Mouse (Mus musculus) bone marrow, adult 2 months (tissue): ENCODE data around the gene Stx1a. TPM values are rescaled to one million over a fixed set of nuclear protein-coding genes. Genes with fewer than 3 reads are reported as not detected.
A peak's percentile ranks its signal among the peaks of the same experiment; 100 is the strongest.

Source experiments
- H3K27ac ChIP-seq: fragments of 200-500 bp; 2 replicates; pipeline ENCODE4 v1.5.1; 2012; ENCODE audit warnings: low read depth, mild to moderate bottlenecking, control low read depth, inconsistent platforms, low read length; ENCODE audit not compliant: control insufficient read depth, poor library complexity, insufficient read depth
- H3K4me1 ChIP-seq: fragments of 200-500 bp; 2 replicates; pipeline ENCODE4 v1.6.1; 2011; ENCODE audit warnings: low read length; ENCODE audit not compliant: control insufficient read depth, insufficient read depth
- H3K4me3 ChIP-seq: fragments of 200-500 bp; replicated peaks from 2 replicates; pipeline ENCODE3; 2011; ENCODE audit warnings: mild to moderate bottlenecking, low read depth, low read length, control low read depth; ENCODE audit not compliant: control insufficient read depth
- CTCF ChIP-seq: fragments of 200-500 bp; IDR thresholded peaks from 2 replicates; pipeline ENCODE4 v1.5.1; 2011; ENCODE audit warnings: low read length, control low read depth; ENCODE audit not compliant: control insufficient read depth, insufficient read depth
- POLR2A ChIP-seq: fragments of 200-500 bp; IDR thresholded peaks from 2 replicates; pipeline ENCODE4 v1.6.1; 2011; ENCODE audit warnings: low read depth, mild to moderate bottlenecking, control low read depth, low read length, borderline replicate concordance; ENCODE audit not compliant: control insufficient read depth
- WGBS: fragments of 180-500 bp; shearing (Covaris S2); methylation state at CpG from one replicate; pipeline ENCODE4 v1.1.7; 2018; 5-methylcytosine and 5-hydroxymethylcytosine counted together
- polyA plus RNA-seq: library from polyadenylated mRNA; stranded (reverse); fragments of >200 nt; gene quantifications from 2 replicates; pipeline ENCODE4 v1.2.4, GENCODE M21; 2011; ENCODE audit warnings: low replicate concordance; ENCODE audit not compliant: missing spikeins, insufficient read depth, insufficient read length

Gene Stx1a
- polyA plus RNA-seq, 1 experiment: 2.9 TPM

GRCm38 (mm10) chr5:135001309-135001708 is 22.0 kb upstream of the Stx1a start:
- no peak overlapping the region for H3K27ac ChIP-seq
- H3K4me3 ChIP-seq: no peak overlapping the region
- peaks cover 3% of the 10 kb centered on the region for H3K4me1 ChIP-seq
- no peak for TF ChIP-seq POLR2A
- peak; percentile 20; the same call in 1 of the 2 replicates for TF ChIP-seq CTCF
- WGBS: 14% methylated on average over 14 of the region's 14 CpGs

DNA sequence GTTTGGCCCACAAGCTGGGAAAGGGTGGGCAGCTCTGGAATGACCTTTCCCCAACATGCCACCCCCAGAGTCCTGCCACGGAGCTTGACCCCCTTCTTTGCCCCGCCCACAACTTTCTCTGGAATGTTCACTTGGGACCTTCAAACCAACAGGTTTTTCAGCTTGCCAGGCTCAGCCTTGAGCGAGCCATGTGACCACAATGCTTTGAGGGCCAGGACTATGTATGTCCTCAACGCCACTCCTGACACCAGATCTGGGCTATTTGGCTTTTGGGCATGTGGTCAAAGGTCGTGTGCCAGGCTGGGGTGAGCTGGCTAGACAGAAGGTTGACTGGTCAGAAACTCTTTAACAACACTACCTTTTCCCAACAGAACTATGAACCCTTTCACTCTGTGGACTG is 21.1 kb upstream of the Stx1a start:
- Histone ChIP-seq H3K4me1 (peaks cover 3% of the 10 kb centered on the region), H3K27ac (no peak overlapping the region), H3K4me3 (no peak overlapping the region)
- 71% methylated on average over 5 of the region's 5 CpGs for WGBS
- TF ChIP-seq CTCF (no peak), POLR2A (no peak)

DNA sequence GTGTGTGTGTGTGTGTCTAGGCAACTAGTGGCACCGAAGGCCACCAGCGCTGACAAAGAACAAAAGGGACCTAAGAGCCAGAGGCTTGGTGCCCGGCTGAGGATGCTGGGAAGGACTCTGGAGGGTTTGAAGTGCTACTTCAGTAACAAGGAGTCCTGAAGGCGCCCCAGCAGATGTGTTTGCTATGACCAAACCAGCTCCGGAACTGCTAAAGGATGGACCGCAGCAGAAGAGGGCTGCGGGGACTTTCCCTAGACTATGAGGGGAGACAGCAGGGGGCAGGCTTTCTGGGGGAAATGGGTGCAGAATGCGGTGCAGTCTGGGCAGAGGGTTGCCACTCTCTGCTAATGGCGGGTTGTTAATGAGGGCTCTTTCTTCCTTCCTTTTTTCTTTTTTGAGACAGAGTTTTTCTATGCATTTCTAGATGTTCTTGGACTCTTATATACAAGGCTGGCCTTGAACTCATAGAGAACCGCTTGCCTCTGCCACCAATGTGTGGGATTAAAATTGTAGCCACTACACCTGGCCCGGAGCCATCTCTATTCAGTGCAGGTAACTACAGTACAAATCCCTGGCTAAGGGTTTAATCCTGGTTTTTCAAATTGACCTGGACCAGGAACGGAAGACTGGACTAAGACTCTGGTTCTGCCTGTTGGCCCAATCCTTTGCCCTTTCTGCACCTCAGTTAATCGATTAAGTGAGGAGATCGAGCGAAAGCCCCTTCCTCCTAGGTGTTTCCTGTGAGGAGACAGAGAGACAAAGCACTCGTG is 15.3 kb upstream of the Stx1a start:
- peaks cover 4% of the 10 kb centered on the region for H3K4me1 ChIP-seq
- no peak for TF ChIP-seq POLR2A
- TF ChIP-seq CTCF: no peak
- peak overlapping the region; percentile 95 for H3K27ac ChIP-seq
- H3K4me3 ChIP-seq: peak overlapping the region; percentile 63
- 21% methylated on average over 16 of the region's 16 CpGs for WGBS

DNA sequence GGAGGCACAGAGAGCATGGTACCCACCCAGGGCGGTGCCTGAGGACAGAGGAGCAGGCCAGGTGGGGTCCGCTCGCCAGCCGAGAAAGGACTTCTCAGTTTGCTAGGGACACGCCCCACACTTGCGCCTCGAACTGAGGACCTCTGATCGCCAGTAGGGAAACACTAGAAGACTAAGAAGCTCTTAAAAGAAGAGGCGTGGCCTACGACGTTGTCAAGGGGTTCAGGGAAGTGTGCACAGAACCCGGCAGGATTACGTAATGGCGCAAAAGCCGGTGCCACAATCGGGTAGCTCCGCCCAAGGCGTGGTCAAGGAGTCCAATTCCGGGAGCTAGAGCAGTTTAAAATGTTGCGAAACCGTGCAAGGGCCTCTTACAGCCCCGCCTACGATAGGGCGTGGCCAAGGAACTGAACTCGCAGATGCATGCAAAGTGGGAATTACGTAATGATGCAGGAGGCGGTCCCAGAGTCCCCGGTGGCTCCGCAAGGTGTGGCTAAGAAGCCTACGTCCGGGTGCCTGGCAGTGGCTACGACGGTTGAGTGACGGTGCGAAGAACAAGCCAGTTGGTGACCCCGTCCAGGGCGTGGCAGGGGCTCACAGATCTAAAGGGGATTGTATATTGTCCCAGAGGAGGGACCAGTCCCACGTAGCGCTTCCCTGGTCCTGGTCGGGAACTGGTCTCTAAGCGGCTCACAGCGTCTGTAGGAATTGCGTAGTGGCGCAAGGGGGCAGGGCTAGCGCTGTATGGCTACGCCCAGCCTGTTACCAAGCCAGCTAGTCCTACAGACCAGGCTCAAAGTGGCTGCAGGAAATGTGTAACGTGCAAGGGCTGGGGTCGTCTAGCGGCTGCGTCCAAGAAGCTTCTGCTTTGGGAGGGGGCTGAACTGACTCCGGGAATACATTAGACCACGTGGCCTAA is 14.4 kb upstream of the Stx1a start, which contains the start of gene Abhd11:
Gene Abhd11, plus strand, starts transcription at position 482 of the 919 bp plus-strand sequence.
- under 1% methylated on average over 52 of the region's 52 CpGs for whole genome bisulfite sequencing
- TF ChIP-seq POLR2A (peak; percentile 76; the same call in 1 of the 2 replicates), CTCF (0 out of 2 replicates have a peak, but pooled peaks have one; percentile 1)
- H3K4me1 ChIP-seq: peaks cover 4% of the 10 kb centered on the region
- peak within 1 kb of the TSS; percentile 97 for H3K4me3 ChIP-seq
- H3K27ac ChIP-seq: peak within 1 kb of the TSS; percentile 97

DNA sequence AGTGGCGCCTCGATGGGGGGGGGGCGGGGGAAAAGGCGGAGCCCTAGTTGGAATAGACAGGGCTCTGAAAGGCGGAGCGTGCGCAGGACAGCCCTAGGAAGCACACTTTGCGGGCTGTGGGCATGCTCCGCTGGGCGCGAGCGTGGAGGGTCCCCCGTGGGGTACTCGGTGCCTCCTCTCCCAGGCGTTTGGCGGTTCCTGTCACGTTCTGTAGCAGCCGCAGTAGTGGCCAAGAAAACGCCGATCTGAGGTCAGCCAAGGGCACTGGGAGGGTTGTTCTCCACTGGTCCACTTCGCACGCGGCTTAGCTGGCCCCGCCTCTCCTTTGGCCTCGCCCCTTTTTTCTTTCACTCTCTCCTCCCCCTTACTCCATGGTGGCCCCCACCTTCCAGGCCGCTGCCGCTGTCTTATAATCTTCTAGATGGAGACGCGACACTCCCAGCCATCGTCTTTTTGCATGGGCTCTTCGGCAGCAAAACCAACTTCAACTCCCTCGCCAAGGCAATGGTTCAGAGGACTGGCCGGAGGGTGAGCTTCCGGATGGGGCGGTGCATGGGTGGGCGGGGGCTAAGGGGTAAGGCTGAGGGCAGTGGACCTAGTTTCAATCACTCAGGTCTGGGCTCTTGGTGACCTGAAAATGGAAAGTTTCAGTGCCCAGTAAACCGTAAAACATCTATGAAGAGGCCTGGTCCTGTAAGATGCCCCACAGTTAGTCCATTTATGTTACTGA is 13.5 kb upstream of the Stx1a start:
- Histone ChIP-seq H3K4me1 (peaks cover 4% of the 10 kb centered on the region), H3K4me3 (peak overlapping the region; percentile 97), H3K27ac (peak overlapping the region; percentile 97)
- 0 out of 2 replicates have a peak, but pooled peaks have one; percentile 26 for TF ChIP-seq POLR2A
- peak; percentile 9; the same call in 1 of the 2 replicates for TF ChIP-seq CTCF
- WGBS: 1% methylated on average over 36 of the region's 37 CpGs

- Histone ChIP-seq H3K27ac (no peak overlapping the region; the same call in 1 of the 2 replicates), H3K4me1 (peaks cover 4% of the 10 kb centered on the region), H3K4me3 (peak overlapping the region; percentile 97)
- 36% methylated on average over 7 of the region's 7 CpGs for WGBS
- no peak for TF ChIP-seq POLR2A
- TF ChIP-seq CTCF: no peak
Measured at GRCm38 (mm10) chr5:135010320-135010709, 13.0 kb upstream of the Stx1a start.

DNA sequence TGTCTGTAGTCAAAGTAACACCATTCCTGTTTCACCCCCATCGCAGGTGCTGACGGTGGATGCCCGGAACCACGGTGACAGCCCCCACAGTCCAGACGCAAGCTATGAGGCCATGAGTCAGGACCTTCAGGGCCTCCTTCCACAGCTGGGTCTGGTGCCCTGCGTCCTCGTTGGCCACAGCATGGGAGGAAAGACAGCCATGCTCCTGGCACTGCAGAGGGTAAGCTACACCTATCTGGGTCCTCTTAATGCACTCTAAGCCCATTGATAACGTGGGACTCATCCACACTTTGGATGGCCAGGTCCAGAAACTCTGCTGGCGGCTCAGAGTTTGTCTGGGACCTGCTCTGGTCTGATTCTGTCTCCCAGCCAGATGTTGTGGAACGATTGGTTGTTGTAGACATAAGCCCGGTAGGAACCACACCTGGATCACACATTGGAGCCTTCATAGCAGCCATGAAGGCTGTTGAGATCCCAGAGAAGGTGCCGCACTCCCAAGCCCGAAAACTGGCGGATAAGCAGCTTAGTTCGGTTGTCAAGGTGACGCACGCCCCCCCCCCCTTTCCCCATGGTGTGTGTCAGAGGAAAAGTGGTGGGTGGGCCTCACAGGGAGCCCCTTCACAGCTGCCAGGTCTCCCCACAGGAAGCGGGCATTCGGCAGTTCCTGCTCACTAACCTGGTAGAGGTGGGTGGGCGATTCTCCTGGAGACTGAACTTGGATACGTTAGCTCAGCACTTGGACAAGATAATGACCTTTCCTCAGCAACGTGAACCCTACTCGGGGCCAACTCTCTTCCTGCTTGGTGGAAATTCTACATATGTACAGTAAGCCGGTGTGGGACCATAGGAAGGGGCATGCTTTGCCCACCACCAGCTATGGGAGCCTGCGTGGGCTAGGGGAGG is 12.2 kb upstream of the Stx1a start:
- Histone ChIP-seq H3K4me3 (no peak overlapping the region), H3K4me1 (peaks cover 4% of the 10 kb centered on the region), H3K27ac (no peak overlapping the region)
- whole genome bisulfite sequencing: 79% methylated on average over 25 of the region's 25 CpGs
- TF ChIP-seq CTCF: no peak
- no peak for TF ChIP-seq POLR2A
